Mouse (Mus musculus) subcutaneous adipose tissue, adult 2 months (tissue): ENCODE results near the gene Olfr1229. TPM values are rescaled to one million over a fixed set of nuclear protein-coding genes. Genes with fewer than 3 reads are reported as not detected.

Source experiments
- polyA plus RNA-seq: library from polyadenylated mRNA; depleted of rRNA; stranded (reverse); fragments of >200 nt; gene quantifications from 2 replicates; pipeline ENCODE4 v1.2.3, GENCODE M21; 2012; ENCODE audit warnings: low replicate concordance; rRNA removed

The Olfr1229 gene
- not detected in 2 replicates for polyA plus RNA-seq

DNA sequence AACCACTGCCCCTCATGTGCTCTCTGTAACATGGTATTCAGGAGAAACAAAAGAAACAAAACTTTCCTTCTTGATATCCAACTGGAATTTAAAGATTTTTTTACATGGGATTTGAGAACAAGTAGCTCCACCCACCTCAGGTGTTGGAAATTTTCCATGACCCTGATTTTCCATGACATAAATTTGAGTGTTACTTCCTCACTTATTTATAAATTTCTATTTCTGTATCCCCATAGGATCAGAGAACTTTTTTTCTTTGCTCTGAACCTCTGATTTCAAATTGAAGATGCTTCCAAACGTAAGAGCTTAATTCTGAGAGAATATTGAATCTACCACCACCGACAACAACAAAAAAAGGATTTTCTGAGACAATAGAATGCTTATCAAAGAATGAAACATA lies at the start of gene Olfr1229:
Gene Olfr1229, minus strand, starts transcription at position 101 of the 400 bp plus-strand sequence.

DNA sequence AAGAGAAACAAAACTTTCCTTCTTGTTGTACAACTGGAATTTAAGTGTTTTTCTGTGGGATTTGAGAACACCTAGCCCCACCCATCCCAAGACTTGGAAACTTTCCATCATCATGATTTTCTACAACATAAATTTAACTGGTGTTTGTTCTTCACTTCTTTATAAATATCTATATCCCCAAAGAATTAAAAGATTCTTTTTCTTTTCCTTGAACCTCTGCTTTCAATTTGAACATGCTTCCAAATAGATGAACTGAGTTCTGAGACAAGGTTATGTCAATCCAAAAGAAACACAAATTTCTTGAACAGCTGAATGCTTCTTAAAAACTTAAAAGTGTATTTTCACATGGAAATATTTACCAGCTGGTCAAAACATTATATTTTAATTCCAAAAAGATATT lies 41.8 kb upstream of the Olfr1229 start, which contains the start of gene Olfr1232:
Gene Olfr1232, minus strand, starts transcription at position 101 of the 400 bp plus-strand sequence.

DNA sequence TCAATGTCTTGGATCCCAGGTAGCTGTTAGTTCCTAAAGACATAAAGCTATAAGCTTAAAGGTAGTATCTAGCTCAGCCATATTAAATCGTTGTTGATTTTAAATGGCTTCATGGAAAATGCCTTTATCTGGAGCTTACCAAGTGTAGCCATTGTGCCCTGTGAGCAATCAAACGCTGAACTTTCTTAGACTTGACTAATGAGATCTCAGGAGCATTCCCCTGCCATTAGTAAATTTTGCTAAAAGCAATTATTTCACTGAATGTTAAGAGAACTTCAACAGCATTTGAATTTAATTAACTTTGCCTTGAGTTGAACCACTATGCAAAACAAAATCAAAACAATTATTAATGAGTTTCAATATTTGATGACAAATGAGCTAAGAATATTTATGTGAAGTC lies 19.2 kb upstream of the Olfr1229 start, which contains the start of gene Olfr1231:
Gene Olfr1231, minus strand, starts transcription at position 101 of the 400 bp plus-strand sequence.

DNA sequence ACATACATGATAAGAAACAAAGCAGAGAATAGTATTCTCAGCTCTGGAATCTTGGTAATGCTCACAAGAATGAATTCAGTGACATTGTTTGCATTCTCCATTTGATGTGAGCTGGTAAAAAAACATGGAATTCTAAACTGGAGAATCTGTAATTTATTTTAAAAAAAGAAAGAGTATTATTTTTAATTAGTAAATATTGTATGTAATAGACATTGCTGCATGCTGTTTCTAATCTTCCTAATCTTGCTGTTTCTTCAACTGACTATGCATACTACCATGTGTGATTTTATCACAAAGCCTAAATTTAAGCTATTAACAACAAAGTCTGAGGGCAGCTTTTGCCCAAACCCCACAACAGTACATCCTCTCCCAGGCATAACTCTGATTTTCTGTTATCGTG lies 9.4 kb upstream of the Olfr1229 start, which contains the start of gene Olfr1230:
Gene Olfr1230, minus strand, starts transcription at position 101 of the 400 bp plus-strand sequence.

DNA sequence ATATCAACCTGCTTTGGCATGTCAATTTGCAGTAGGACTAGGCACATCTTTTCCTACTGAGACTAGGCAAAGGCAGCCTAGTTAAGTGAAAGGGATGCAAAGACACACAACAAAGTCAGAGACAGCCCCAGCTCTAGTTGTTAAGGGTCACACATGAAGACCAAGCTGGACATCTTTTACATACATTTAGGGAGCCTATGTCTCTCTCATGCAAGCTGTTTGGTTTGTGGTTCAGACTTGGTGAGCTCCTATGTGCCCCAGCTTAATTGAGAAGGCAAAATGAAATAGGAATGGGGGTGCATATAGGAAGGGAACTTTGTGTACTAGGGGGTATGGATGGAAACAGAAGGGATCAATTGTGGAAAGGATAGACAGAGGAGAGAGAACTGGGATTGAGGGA lies 33.9 kb downstream of the Olfr1229 start, which contains the start of gene Olfr1228:
Gene Olfr1228, minus strand, starts transcription at position 101 of the 400 bp plus-strand sequence.

Other genes with a start within 250 kb of the Olfr1229 start
- gene Olfr1218, start 226.8 kb downstream of the Olfr1229 start, polyA plus RNA-seq = not detected in 2 replicates
- gene Olfr1219, start 204.5 kb downstream of the Olfr1229 start, polyA plus RNA-seq = not detected in 2 replicates
- gene Olfr1220, start 181.2 kb downstream of the Olfr1229 start, polyA plus RNA-seq = not detected in 2 replicates
- not detected in 2 replicates for gene Olfr1221, start 170.7 kb downstream of the Olfr1229 start, polyA plus RNA-seq
- not detected in 2 replicates for gene Olfr1222, start 155.0 kb downstream of the Olfr1229 start, polyA plus RNA-seq
- not detected in 2 replicates for gene Olfr1223, start 136.5 kb downstream of the Olfr1229 start, polyA plus RNA-seq
- gene Olfr1224-ps1, start 123.9 kb downstream of the Olfr1229 start, polyA plus RNA-seq = not detected in 2 replicates
- not detected in 2 replicates for gene Olfr1225, start 113.3 kb downstream of the Olfr1229 start, polyA plus RNA-seq
- not detected in 2 replicates for gene Olfr1226, start 88.0 kb downstream of the Olfr1229 start, polyA plus RNA-seq
- gene Olfr1228, start 34.0 kb downstream of the Olfr1229 start, polyA plus RNA-seq = not detected in 2 replicates
- gene Olfr1230, start 9.3 kb upstream of the Olfr1229 start, polyA plus RNA-seq = not detected in 2 replicates
- gene Olfr1231, start 19.1 kb upstream of the Olfr1229 start, polyA plus RNA-seq = not detected in 2 replicates
- gene Olfr1232, start 41.7 kb upstream of the Olfr1229 start, polyA plus RNA-seq = not detected in 2 replicates
- not detected in 2 replicates for gene Olfr1233, start 54.4 kb upstream of the Olfr1229 start, polyA plus RNA-seq
- gene Olfr1234, start 76.9 kb upstream of the Olfr1229 start, polyA plus RNA-seq = not detected in 2 replicates
- gene Olfr1238, start 121.7 kb upstream of the Olfr1229 start, polyA plus RNA-seq = not detected in 2 replicates
- not detected in 2 replicates for gene Olfr1239, start 132.4 kb upstream of the Olfr1229 start, polyA plus RNA-seq
- gene Olfr1240, start 155.0 kb upstream of the Olfr1229 start, polyA plus RNA-seq = not detected in 2 replicates
- gene Olfr1241, start 199.1 kb upstream of the Olfr1229 start, polyA plus RNA-seq = not detected in 2 replicates
- gene Olfr1242, start 210.3 kb upstream of the Olfr1229 start, polyA plus RNA-seq = not detected in 2 replicates
- not detected in 2 replicates for gene Olfr1243, start 243.5 kb upstream of the Olfr1229 start, polyA plus RNA-seq